Mouse (Mus musculus): ENCODE data around the gene Map2k4. TPM values are rescaled to one million over a fixed set of nuclear protein-coding genes. Genes with fewer than 3 reads are reported as not detected.

Map2k4 gene
- polyA plus RNA-seq, 1 experiment from 2014 or later, result 54.0 TPM

GRCm38 (mm10) chr11:65739880-65740279 is 48.2 kb downstream of the Map2k4 start:
- Histone ChIP-seq H3K4me3 (replicated peaks) (no peak overlapping the region), H3K27ac (no peak overlapping the region), H3K4me2 (no peak overlapping the region), H3K36me3 (no peaks in the 10 kb centered on the region), H3K9me3 (no peaks in the 10 kb centered on the region), H3K4me1 (no peaks in the 10 kb centered on the region; the same call in 1 of the 2 replicates), H3K27me3 (replicated peaks) (no peaks in the 10 kb centered on the region), H3K9ac (no peak overlapping the region)
- ATAC-seq (ENCODE audit: insufficient read depth, low FRiP score, low read depth), result peak; percentile 83

GRCm38 (mm10) chr11:65734656-65735055 is 53.4 kb downstream of the Map2k4 start:
- no peak for ATAC-seq (ENCODE audit: insufficient read depth, low FRiP score, low read depth)
- 59% methylated on average over 7 of the region's 7 CpGs for WGBS

DNA sequence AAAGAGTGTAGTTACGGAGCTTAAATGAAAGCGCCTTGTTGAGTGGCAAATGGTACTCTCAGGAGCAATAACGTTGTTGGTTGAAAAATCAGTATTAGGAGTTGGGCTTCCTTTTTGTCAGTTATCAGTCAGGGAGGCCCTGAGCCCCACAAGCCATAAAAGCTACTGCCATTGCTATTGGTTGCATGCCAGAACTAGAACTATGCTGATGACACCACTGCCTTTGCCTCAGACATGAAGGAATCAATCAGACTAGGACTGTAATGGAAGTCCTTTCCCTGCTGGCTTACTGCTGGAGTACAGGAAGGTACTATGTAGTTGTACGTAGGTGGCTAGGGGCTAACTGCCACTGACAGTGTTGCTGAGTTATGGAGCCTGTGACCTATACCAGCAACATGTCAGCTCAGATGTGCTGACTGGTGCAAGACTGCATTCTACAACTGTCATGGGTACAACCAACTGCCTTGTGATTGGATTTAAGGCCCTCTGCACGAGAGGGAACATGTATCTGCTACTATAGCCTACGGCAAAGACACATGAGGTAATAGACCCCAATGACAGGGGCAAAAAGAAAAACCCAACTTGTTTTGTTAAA is 58.4 kb downstream of the Map2k4 start:
- no peak for ATAC-seq (ENCODE audit: insufficient read depth, low FRiP score, low read depth)
- no peak overlapping the region for H3K4me3 ChIP-seq (replicated peaks)
- H3K4me2 ChIP-seq, result no peak overlapping the region
- no peak overlapping the region for H3K27ac ChIP-seq
- no peak overlapping the region for H3K9ac ChIP-seq
- no peaks in the 10 kb centered on the region for H3K4me1 ChIP-seq
- no peaks in the 10 kb centered on the region for H3K9me3 ChIP-seq
- WGBS, result 91% methylated on average over 6 of the region's 6 CpGs
- H3K36me3 ChIP-seq, result 0 out of 2 replicates have a peak, but pooled peaks cover 4% of the 10 kb centered on the region
- no peaks in the 10 kb centered on the region for H3K27me3 ChIP-seq (replicated peaks)

More at GRCm38 (mm10) chr11:65734656-65735055, 53.4 kb downstream of the Map2k4 start:
- Histone ChIP-seq H3K9ac (no peak overlapping the region), H3K27ac (no peak overlapping the region), H3K9me3 (no peaks in the 10 kb centered on the region), H3K36me3 (0 out of 2 replicates have a peak, but pooled peaks cover 3% of the 10 kb centered on the region), H3K4me3 (replicated peaks) (no peak overlapping the region), H3K4me2 (no peak overlapping the region), H3K27me3 (replicated peaks) (no peaks in the 10 kb centered on the region), H3K4me1 (no peaks in the 10 kb centered on the region; the same call in 1 of the 2 replicates)

GRCm38 (mm10) chr11:65728906-65729305 is 59.2 kb downstream of the Map2k4 start:
- Histone ChIP-seq H3K9ac (no peak overlapping the region), H3K27me3 (replicated peaks) (no peaks in the 10 kb centered on the region), H3K4me2 (no peak overlapping the region), H3K9me3 (no peaks in the 10 kb centered on the region), H3K27ac (no peak overlapping the region), H3K36me3 (0 out of 2 replicates have a peak, but pooled peaks cover 4% of the 10 kb centered on the region), H3K4me3 (replicated peaks) (no peak overlapping the region), H3K4me1 (no peaks in the 10 kb centered on the region)
- no peak for ATAC-seq (ENCODE audit: insufficient read depth, low FRiP score, low read depth)
- WGBS, result 89% methylated on average over 4 of the region's 4 CpGs

DNA sequence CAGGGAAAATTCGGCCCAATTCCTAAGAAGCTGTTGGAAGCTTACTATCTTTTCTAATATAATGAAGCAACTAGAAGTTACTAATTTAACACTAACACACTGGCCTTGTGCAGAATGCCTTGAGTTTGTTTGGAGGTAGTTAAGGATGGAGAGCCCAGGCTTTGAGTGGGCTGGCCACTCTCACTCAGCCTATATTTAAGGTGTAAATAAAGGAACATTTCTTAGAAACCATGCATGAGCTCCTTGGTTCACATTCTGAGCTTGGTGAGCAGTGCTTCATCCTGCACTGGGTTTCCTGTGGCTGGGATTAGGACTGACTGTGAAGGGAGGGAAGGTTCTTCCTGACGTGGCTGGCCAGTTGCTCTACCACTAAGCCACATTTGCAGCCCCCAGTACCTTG is 64.4 kb downstream of the Map2k4 start:
- Histone ChIP-seq H3K9ac (no peak overlapping the region), H3K27ac (no peak overlapping the region), H3K4me3 (replicated peaks) (no peak overlapping the region), H3K27me3 (replicated peaks) (no peaks in the 10 kb centered on the region), H3K9me3 (no peaks in the 10 kb centered on the region), H3K36me3 (no peaks in the 10 kb centered on the region), H3K4me1 (no peaks in the 10 kb centered on the region), H3K4me2 (no peak overlapping the region)
- WGBS, result 87% methylated on average over 2 of the region's 2 CpGs
- no peak for ATAC-seq (ENCODE audit: insufficient read depth, low FRiP score, low read depth)

GRCm38 (mm10) chr11:65721615-65722014 is 66.5 kb downstream of the Map2k4 start:
- WGBS, result 84% methylated on average over 3 of the region's 3 CpGs
- Histone ChIP-seq H3K27me3 (replicated peaks) (no peaks in the 10 kb centered on the region), H3K36me3 (no peaks in the 10 kb centered on the region), H3K9me3 (no peaks in the 10 kb centered on the region), H3K4me3 (replicated peaks) (no peak overlapping the region), H3K4me1 (no peaks in the 10 kb centered on the region), H3K27ac (no peak overlapping the region), H3K9ac (no peak overlapping the region), H3K4me2 (no peak overlapping the region)
- ATAC-seq (ENCODE audit: insufficient read depth, low FRiP score, low read depth), result no peak

- Histone ChIP-seq H3K27ac (no peak overlapping the region), H3K4me2 (no peak overlapping the region), H3K4me1 (no peaks in the 10 kb centered on the region), H3K9ac (no peak overlapping the region), H3K9me3 (no peaks in the 10 kb centered on the region), H3K36me3 (0 out of 2 replicates have a peak, but pooled peaks cover 5% of the 10 kb centered on the region), H3K27me3 (replicated peaks) (no peaks in the 10 kb centered on the region), H3K4me3 (replicated peaks) (no peak overlapping the region)
- WGBS, result 64% methylated on average over 1 of the region's 1 CpGs
- ATAC-seq (ENCODE audit: insufficient read depth, low FRiP score, low read depth), result no peak
Observed at GRCm38 (mm10) chr11:65719960-65720359, 68.1 kb downstream of the Map2k4 start.

DNA sequence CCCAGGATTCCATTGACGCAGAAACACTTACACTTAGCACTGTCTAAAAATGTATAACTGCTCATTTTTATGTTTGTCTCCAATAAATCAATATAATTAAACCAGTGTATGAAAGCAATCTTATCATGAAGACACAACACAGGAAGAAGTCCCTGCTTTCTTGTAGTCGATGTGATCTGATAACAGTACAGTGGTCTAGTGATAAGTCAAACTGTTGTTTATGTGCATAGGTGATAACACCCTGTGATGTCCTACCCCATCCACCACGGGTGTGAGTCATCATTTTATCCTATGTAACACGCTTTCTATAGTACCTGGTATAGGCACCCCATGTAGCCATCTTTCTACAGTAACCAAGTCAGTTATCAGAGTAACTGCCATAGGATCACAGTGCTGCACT is 74.3 kb downstream of the Map2k4 start:
- ATAC-seq (ENCODE audit: insufficient read depth, low FRiP score, low read depth), result peak; percentile 47; the same call in 1 of the 2 replicates
- Histone ChIP-seq H3K27me3 (replicated peaks) (no peaks in the 10 kb centered on the region), H3K9ac (no peak overlapping the region), H3K36me3 (peaks cover 5% of the 10 kb centered on the region; the same call in 1 of the 2 replicates), H3K4me2 (no peak overlapping the region), H3K4me3 (replicated peaks) (no peak overlapping the region), H3K4me1 (no peaks in the 10 kb centered on the region), H3K27ac (no peak overlapping the region), H3K9me3 (no peaks in the 10 kb centered on the region)
- 75% methylated on average over 4 of the region's 4 CpGs for WGBS

- Histone ChIP-seq H3K9me3 (no peaks in the 10 kb centered on the region), H3K9ac (no peak overlapping the region), H3K4me3 (replicated peaks) (no peak overlapping the region), H3K27ac (no peak overlapping the region), H3K4me2 (no peak overlapping the region), H3K4me1 (no peaks in the 10 kb centered on the region), H3K27me3 (replicated peaks) (no peaks in the 10 kb centered on the region), H3K36me3 (peaks cover 5% of the 10 kb centered on the region; the same call in 1 of the 2 replicates)
- ATAC-seq (ENCODE audit: insufficient read depth, low FRiP score, low read depth), result no peak
- 78% methylated on average over 6 of the region's 6 CpGs for WGBS
Observed at GRCm38 (mm10) chr11:65712754-65713306, 75.3 kb downstream of the Map2k4 start.

- Histone ChIP-seq H3K9me3 (no peaks in the 10 kb centered on the region), H3K4me1 (no peaks in the 10 kb centered on the region), H3K9ac (no peak overlapping the region), H3K27me3 (replicated peaks) (no peaks in the 10 kb centered on the region), H3K4me3 (replicated peaks) (no peak overlapping the region), H3K4me2 (no peak overlapping the region), H3K36me3 (0 out of 2 replicates have a peak, but pooled peaks cover 2% of the 10 kb centered on the region), H3K27ac (no peak overlapping the region)
- 95% methylated on average over 4 of the region's 4 CpGs for WGBS
- ATAC-seq (ENCODE audit: insufficient read depth, low FRiP score, low read depth), result no peak
Observed at GRCm38 (mm10) chr11:65706784-65707183, 81.3 kb downstream of the Map2k4 start.

GRCm38 (mm10) chr11:65706176-65706575 is 81.9 kb downstream of the Map2k4 start:
- no peak for ATAC-seq (ENCODE audit: insufficient read depth, low FRiP score, low read depth)
- WGBS, result 91% methylated on average over 2 of the region's 2 CpGs

GRCm38 (mm10) chr11:65704861-65705260 is 83.2 kb downstream of the Map2k4 start:
- 81% methylated on average over 4 of the region's 4 CpGs for WGBS
- H3K36me3 ChIP-seq, result peaks cover 9% of the 10 kb centered on the region; the same call in 1 of the 2 replicates
- ATAC-seq (ENCODE audit: insufficient read depth, low FRiP score, low read depth), result no peak
- H3K9me3 ChIP-seq, result no peaks in the 10 kb centered on the region
- H3K27me3 ChIP-seq (replicated peaks), result no peaks in the 10 kb centered on the region
- H3K27ac ChIP-seq, result no peak overlapping the region
- no peak overlapping the region for H3K4me3 ChIP-seq (replicated peaks)
- H3K4me1 ChIP-seq, result no peaks in the 10 kb centered on the region
- H3K4me2 ChIP-seq, result no peak overlapping the region
- H3K9ac ChIP-seq, result no peak overlapping the region

More at GRCm38 (mm10) chr11:65706176-65706575, 81.9 kb downstream of the Map2k4 start:
- H3K4me1 ChIP-seq, result no peaks in the 10 kb centered on the region
- no peak overlapping the region for H3K27ac ChIP-seq
- no peak overlapping the region for H3K9ac ChIP-seq
- H3K4me3 ChIP-seq (replicated peaks), result no peak overlapping the region
- no peaks in the 10 kb centered on the region for H3K27me3 ChIP-seq (replicated peaks)
- H3K4me2 ChIP-seq, result no peak overlapping the region
- H3K36me3 ChIP-seq, result 0 out of 2 replicates have a peak, but pooled peaks cover 4% of the 10 kb centered on the region
- no peaks in the 10 kb centered on the region for H3K9me3 ChIP-seq
